Mouse (Mus musculus): Measurements from ENCODE around the gene Gm17387. TPM values are rescaled to one million over a fixed set of nuclear protein-coding genes. Genes with fewer than 3 reads are reported as not detected.

Gene Gm17387
- total RNA-seq, 2 experiments from 2014 or later, result not detected

DNA sequence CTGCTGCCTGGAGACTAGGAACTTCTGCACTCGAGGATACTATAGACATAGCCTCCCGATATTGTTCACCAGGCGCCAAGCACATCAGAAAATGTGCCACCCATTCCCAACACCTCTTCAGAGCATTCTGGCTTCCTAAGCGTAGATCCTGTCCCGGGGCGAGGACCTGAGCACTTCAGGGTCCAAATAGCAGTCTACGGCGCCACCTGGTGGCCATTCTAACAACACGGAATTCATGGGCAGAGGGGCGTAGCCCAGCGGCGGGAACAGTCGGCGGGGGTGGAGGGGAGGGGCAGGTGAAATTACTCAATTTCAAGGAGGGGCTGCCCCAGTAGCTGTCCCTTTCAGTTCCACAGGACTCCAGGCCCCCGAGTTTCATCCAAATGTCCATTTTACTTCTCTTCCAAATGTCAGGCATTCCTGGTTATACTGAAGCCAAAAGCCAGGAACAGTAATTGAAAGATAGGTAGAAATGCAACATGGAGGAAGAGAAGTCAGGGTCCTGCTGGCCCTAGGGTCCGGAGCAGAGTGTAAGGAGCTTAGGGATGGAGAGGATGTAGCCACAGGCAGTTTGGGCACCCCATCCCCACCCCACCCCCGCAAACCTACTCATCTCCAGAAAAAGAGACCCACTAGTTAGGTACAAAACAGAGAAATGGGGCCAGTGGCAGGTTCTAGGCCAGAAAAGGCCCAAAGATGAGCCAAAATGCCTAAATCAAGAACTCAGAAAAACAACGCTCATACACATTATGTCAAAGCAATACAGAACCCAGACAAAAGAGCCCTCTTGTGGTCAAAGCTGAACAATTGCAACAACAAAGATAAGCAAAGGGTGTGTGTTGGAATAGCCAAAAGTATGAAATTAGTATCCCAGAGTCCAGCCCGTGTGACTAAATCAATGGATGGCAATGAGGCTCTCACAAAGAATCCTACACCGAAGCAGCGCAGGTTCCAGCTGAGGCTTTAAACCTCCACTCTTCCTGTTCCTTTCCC is 19.6 kb downstream of the Gm17387 start:
- DNase-seq, result peak; percentile 94

DNA sequence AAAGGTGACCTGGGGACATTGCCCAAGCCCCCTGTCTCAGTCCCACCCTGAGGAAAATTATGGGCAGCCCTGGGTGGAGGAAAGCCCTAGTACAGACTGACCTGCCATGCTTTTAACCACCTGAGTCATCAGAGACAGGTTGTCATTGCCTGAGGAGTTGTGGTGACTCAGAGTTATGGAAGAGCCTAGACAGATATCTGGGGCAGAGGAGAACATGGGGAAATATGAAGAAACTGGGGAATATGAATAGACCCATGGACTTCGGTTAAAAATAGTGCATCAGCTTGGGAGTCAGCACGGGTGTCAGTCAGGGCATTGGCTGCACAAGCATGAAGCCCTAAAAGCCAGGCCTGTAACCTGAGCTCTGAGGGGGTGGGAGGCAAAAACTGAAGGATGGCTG is 20.4 kb downstream of the Gm17387 start:
- DNase-seq, result no peak

DNA sequence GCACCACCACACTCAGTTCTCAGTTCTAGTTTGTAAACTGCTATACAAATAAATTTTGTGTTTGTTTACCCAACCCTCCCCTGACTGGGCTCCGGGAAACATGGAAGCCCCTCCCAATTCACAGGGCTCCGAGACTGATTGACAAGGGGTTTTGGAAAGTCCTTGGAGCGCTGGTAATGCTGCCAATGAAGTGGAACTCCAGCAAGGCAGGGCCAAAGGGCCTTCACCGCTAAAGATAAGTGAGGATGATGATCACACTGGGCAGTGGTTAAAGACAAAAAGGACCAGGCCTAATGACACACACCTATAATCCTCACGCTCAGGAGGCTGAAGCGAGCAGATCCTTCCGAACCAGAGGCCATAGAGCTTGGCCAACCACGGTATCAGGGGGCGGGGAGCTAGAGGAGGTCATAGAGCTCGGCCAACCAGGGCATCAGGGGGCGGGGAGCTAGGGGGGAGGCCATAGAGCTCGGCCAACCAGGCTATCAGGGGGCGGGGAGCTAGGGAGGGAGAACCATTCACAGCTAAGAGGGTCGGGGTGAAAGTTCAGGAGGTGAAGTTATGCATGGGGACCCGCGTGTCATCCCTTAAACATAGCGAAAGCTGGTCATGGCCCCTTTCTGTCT is 22.2 kb downstream of the Gm17387 start:
- no peak for DNase-seq

DNA sequence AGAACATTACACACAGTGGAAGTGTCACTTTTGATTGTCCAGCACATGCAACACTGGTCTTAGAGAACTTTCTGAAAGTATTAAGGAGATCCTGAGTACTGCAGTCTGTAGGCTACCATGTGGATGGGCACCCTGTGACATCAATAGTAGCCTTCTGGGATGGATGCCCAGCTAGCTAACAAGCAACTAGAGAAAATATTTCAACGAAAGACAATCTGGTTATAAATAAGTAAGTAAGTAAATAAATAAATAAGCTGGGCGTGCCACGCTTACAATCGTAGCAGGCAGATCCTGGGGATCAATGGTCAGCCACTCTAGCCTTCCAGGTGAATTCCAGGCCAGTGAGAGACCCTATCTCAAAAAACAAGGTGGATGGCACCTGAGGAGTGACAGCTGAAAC is 23.1 kb downstream of the Gm17387 start:
- no peak for DNase-seq

DNA sequence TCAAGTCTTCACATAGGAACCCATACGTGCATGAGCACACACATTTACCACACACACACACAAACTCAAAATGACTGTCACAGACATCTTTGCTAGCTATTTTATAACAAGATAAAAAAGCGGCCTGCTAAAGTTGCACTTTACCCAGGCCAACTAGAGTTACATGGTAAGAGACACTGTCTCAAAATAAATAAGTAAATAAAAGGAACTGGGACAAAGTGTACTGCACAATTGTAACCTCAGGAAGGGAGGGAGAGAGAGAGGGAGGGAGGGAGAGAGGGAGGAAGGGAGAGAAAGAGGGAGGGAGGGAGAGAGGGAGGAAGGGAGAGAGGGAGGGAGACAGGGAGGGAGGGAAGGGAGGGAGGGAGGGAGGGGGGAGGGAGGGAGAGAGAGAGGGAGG is 23.5 kb downstream of the Gm17387 start:
- no peak for DNase-seq

DNA sequence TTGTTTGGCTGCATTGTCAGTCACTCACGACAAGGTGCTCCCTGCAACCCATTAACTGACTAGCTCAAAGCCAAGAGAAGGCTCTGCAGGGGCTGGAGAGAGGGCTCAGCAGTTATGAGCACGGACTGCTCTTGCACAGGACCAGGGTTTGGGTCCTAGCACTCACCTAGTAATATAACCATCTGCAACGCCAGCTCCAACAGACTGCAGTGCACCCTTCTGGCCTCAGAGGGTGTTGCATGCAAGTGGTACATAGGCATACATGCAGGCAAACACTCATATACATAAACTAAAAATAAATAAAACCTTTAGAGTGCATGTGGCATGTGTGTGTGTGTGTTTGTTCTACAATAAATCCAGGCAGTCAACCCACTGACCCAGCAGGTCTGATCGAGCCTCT is 26.9 kb downstream of the Gm17387 start:
- no peak for DNase-seq

DNA sequence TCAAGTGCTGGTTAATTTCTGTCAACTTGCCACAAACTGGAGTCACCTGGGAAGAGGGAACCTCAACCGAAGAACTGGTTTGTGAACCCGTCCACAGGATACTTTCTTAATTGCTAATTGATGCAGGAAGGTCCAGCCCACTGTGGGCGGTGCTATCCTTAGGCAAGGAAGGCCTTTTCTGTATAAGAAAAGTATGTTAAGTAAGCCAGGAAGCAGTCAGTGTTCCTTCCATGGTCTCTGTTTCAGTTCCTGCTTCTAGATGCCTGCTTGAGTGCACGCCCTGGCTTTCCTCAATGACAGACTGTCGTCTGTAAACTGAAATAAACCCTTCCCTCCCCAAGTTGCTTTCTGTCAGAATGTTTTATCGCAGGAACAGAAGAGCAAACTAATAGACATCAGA is 28.0 kb downstream of the Gm17387 start:
- DNase-seq, result no peak

DNA sequence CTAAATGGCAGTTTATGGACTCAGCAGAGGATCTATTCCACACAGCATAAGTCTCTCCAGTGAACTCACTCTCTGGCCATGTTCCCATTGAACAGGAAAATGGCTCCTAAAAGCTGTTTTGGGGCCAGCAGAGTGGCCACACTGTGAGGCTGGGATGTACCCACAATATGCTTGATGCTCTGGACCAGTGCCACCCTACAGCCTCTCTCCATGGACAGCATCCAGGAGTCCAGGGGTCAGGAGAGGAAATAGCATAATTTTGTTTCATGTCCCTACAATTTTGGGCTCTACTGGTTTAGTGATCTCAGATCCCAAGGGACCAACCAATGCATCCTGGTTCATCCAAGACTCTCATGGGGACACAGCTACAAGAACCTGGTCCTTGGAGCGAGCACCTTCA is 28.6 kb downstream of the Gm17387 start:
- DNase-seq, result no peak

DNA sequence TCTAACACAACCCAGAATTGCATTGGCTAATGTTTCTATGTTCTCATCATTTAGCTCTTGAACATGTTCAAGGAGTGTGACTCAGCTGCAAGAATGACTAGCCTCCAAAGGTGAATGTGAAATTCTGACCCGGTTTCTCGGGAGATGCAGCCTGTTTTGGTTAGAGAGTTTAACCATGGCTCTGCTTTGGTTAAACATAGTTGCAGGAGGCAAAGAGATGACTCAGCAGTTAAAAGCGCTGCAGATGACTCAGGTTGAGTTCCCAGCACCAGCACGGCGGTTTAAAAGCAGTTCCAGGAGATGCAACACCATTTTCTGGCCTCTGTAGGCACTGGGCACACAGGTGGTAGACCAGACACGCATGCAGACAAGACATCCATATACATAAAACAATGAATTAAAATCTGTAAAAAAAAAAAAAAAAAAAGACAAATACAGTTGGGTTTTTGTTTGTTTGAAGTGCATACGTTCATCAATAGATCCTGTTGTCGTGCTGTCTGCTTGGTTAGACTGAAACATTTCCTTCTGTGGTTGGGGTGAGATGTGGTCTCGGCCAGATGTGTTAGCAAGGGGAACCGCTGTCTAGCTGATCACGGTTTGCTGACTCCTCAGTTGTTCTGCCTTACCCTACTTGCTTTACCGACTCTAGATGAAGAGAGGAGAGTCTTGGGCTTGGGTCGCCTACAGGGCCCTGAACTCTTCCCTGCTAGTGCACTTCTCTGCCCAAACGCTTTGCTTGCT is 29.8 kb downstream of the Gm17387 start:
- DNase-seq, result no peak

DNA sequence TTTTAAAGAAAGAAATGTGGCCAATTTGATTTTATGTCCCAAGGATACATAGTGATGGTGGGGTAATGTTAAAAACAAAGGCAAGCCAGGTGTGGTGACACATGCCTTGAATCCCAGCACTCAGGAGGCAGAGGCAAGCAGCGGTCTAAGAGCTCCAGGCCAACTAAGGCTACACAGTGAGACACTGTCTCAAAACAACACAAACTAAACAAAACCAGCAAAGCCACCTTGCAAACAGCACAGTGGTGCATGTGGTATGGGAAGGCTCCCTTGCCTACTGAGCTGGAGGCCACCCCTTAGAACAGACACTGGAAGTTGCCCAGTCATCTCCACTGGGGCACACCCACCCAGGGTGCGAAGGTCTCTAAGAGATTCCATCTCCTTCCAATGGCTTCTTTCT is 31.0 kb downstream of the Gm17387 start:
- no peak for DNase-seq

DNA sequence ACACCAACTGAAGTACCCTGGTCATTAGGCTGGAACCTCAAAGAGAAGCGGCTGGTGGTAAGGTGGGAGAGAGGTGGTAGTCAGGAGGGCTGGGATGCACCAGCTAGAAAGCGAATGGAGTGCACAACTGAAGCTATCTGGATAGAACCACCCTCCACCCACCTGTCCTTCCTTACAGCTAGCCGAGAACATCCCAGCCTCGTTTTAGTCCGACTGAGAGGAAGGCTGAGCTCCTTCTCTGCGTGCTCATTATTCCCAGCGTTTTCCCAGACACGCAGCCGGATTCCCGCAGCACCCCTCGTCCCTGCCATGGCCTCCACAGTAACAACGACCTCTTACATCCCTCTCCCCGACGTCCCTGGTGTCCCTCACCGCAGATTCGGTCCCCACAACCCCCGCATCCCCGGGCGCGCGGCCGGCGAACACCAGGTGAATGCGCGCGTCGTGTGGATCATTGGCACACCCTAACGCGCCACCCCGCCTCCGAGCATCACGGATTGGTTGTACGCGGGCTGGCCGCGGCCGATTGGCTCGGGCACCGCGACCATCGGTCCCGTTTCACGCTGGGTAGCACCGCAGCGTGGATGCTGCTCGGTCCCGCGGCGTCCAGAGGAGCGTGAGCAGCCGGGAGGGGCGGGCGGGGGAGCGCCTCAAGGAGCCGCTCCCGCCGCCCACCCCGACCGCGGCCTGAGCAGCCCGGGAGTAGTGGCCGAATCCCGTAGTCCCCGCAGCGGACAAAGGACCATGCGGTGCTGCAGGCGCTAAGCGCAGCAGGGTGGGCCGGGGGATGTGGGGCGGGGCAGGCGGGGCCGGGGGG is 31.7 kb downstream of the Gm17387 start, which contains the start of gene B4galnt4:
Gene B4galnt4, plus strand, starts transcription at position 679 of the 817 bp plus-strand sequence.
- DNase-seq, result peak; percentile 78

DNA sequence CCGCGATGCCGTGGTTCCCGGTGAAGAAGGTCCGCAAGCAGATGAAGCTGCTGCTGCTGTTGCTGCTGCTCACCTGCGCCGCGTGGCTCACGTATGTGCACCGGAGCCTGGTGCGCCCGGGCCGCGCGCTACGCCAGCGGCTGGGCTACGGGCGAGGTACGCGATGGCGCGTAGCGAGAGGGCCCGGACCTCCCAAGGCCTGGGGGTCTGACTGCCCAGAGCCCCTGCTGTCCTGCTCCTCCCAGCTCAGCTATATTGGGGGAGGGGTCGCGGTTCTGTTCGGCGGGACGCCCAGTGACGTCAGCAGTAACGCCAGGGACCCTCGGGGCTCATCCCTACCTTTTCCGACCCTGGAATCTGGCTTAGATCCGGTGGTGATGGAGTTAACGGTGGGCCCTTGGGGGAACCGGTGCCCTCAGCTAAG is 32.4 kb downstream of the Gm17387 start:
- no peak for DNase-seq

DNA sequence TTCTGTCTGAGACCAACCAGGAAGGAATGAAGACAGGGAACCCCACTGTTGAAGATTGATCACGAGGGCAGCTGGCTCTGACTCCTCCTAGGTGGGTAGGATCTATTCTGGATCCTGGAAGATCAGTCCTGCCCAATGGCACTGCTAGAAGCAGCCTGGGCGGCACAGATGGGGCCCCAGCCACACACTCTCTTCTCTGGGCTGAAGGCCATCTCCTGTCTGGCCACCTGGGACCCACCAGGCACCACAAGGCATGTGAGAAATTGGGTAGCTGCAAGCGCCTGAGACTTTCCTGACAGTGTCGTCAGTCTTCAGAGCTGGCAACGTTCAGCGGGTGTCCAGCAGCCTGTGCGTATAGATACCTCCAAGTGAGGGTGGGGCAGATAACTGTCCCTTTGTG is 33.6 kb downstream of the Gm17387 start:
- no peak for DNase-seq

DNA sequence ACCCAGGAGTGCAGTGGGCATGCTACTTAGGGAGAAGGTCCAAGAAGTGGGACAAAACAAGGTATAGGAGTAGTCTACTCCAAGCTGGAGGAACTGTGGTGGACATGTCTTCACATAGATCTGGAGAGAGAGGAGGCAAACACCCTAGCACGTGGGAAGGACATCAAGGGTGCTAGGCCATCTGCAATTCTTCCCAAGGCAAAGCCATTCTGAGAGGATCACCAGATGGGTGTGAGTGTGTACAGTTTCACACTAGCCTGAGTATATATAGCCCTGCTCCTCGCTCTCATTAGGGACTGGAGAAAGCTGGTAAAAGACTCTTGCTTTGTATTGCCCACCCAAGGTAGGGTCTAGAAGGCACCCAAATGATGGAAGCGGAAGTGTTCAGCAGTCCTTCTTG is 34.4 kb downstream of the Gm17387 start:
- DNase-seq, result no peak

DNA sequence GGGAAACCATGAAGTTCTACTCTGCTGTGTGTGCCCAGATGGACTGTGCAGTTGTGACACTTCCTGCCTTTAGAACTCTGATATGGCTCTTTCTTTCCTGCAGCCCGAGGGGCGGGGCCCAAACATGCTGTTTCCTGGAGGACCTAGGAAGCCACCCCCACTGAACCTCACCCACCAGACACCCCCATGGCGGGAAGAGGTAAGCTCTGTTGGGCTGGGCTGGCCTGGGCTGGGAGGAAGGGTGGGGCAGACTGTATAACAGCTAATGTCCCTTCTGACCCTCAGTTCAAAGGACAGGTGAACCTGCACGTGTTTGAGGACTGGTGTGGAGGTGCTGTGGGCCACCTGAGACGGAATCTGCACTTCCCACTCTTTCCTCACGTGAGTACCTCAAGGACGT is 35.2 kb downstream of the Gm17387 start:
- no peak for DNase-seq

DNA sequence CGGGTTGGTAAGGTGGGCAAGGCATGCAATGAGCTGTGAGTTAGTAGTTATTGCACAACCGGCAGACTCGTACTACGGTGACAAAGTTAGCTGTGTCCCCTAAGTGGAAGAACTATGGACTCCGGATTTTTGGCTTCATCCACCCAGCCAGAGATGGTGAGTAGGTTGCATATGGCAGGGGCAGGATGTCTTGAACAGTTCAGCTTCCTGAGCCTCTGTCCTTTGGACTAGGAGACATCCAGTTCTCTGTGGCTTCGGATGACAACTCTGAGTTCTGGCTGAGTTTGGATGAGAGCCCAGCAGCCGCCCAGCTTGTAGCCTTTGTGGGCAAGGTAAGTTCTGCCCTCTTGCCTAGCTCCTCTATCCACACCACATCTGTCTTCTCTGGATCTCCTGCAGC is 35.6 kb downstream of the Gm17387 start:
- DNase-seq, result no peak

DNA sequence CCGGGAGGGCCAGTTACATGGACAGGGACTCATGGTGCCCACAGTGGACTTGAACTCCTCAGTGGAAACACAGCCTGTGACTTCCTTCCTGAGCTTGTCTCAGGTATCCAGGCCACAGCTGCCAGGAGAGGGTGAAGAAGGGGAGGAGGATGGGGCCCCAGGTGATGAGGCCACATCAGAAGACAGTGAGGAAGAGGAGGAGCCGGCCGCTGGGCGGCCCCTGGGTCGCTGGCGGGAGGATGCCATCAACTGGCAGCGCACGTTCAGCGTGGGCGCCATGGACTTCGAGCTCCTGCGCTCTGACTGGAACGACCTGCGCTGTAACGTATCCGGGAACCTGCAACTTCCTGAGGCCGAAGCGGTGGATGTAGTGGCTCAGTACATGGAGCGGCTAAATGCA is 39.4 kb downstream of the Gm17387 start:
- no peak for DNase-seq

DNA sequence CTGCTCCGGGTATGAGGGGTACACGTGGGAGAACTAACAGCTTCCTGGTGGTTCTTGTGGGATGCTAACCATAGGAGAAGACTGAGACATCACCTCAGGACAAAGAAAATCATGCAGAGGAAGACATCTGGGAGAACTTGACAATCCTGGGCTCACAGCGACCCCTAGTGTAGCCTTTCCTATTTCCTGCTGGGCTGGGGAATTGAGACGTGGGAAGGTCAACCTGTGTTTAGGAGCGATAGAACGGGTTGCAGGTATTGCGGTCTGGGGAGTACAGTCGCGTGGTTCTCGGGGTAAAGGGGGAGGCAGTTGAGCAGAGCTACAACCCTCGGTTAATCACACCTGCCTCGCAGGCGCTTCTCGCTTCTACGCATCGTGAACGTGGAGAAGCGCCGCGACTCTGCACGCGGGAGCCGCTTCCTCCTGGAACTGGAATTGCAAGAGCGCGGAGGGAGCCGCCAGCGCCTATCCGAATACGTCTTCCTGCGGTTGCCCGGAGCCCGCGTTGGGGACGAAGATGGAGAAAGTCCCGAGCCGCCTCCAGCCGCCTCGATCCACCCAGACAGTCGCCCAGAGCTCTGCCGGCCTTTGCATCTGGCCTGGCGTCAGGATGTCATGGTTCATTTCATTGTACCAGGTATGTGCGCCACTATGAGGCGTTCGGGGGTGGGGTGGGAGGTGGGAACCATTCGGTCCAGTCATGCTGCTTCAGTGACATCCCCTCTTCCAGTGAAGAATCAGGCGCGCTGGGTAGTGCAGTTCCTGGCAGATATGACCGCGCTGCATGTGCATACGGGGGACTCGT is 41.3 kb downstream of the Gm17387 start:
- DNase-seq, result peak; percentile 86

DNA sequence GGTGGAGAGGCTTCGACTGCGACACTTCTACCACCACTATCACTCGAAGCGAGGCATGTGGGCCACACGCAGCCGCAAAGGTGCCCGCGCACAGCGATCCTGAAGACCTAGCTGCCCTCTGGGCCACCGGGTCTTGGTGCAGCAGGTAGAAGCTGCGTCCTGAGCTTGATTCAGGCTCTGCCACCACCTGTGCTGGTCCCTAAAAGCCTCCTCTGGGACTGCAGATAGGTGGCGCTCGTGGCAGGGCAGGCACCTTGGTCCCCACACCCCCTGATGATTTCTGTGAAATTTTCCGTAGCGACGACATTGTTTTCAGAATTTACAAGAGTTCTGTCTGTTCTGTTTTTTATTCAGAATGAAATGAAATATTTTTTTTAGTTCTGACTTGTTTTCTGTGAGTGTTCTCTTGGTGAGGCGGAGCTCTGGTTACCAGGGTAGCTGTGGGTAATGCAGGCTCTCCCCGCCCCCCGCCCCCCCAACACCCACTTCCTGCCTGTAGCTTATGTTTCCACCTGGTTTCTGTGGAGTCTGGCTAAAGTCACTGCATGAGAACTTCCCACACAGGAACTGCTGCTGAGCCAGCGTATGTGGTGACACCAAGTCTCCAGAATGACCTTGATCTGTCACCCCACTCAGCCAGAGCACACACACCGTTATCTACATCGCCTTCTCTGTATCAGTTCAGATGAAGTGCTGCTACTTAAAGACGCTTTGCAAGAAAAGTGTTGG is 43.2 kb downstream of the Gm17387 start:
- no peak for DNase-seq

DNA sequence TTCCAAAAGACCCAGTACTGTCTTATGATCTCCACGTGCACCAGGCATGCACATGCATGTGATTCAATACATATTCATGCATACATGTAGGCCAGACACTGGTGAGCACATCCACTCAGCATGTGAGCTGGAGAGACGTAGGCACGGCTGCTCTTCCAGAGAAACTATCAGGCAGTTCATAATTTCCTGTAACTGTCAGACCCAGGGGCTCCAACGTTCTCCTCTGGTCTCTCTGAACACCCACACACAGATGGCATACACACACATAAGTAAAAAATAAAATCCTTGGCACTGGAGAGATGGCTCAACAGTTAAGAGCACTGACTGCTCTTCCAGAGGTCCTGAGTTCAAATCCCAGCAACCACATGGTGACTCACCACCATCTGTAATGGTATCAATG is 44.9 kb downstream of the Gm17387 start:
- no peak for DNase-seq
